Mouse (Mus musculus): ENCODE measurements around the gene Cope.

Cope gene

DNA sequence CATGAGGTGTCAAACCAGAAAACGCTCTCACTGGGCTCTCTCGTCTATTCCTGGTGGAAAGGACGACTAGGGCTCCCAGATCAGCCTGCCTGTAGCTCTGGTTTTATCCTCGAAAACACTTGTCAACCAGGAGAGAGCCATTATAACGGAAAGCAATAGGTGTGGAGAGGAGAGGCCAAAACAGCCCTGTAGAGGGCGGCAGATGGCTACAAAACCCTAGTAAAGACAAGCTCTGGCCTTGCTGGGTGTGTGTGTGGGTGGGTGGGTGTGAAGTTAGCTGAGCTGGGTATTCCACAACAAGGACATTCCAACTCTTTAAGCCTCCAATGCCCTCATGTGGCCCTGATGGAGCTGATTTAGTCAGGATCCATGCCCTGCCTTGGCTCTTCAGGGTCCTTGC is 41.4 kb downstream of the Cope start:
- H3K4me3 ChIP-seq (replicated peaks; ENCODE audit: low read length): no peak overlapping the region
- peaks cover 99% of the 10 kb centered on the region for H3K36me3 ChIP-seq (ENCODE audit: insufficient read depth, low read length)
- no peaks in the 10 kb centered on the region for H3K27me3 ChIP-seq (ENCODE audit: insufficient read depth, low read length)
- H3K4me1 ChIP-seq (replicated peaks; ENCODE audit: low read depth, low read length): peaks cover 83% of the 10 kb centered on the region
- TF ChIP-seq NANOG (IDR thresholded peaks at IDR 0.05; ENCODE audit: borderline replicate concordance, low read length): no peak
- TF ChIP-seq CTCF (conservative IDR thresholded peaks at IDR 0.05; ENCODE audit: low read length): peak; percentile 33
- no peaks in the 10 kb centered on the region for H3K9me3 ChIP-seq (ENCODE audit: low read length)

DNA sequence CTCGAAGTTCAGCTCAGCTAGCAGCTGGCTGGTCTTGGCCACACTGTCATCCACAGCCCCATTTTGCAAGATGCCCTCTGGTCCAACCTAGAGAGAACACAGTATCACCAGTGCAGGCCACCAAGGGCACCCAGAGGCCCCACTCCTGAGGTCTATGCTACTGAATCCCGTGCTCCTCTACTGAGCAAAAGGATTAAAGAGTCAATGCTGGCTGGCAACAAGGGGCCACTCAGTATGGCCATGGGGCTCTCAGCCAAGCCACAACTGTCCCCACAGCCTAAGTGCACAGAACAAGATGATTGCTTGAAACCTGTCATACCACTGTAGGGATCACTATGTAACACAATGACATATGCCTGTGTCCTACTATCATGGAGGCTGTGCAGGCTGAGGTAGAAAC is 42.0 kb downstream of the Cope start:
- no peaks in the 10 kb centered on the region for H3K9me3 ChIP-seq (ENCODE audit: low read length)
- H3K27me3 ChIP-seq (ENCODE audit: insufficient read depth, low read length): no peaks in the 10 kb centered on the region
- peaks cover 99% of the 10 kb centered on the region for H3K36me3 ChIP-seq (ENCODE audit: insufficient read depth, low read length)
- peaks cover 89% of the 10 kb centered on the region for H3K4me1 ChIP-seq (replicated peaks; ENCODE audit: low read depth, low read length)
- no peak overlapping the region for H3K4me3 ChIP-seq (replicated peaks; ENCODE audit: low read length)
- TF ChIP-seq CTCF (conservative IDR thresholded peaks at IDR 0.05; ENCODE audit: low read length): no peak
- TF ChIP-seq POU5F1 (IDR thresholded peaks at IDR 0.05; ENCODE audit: borderline replicate concordance, low read length): no peak
- TF ChIP-seq NANOG (IDR thresholded peaks at IDR 0.05; ENCODE audit: borderline replicate concordance, low read length): no peak

DNA sequence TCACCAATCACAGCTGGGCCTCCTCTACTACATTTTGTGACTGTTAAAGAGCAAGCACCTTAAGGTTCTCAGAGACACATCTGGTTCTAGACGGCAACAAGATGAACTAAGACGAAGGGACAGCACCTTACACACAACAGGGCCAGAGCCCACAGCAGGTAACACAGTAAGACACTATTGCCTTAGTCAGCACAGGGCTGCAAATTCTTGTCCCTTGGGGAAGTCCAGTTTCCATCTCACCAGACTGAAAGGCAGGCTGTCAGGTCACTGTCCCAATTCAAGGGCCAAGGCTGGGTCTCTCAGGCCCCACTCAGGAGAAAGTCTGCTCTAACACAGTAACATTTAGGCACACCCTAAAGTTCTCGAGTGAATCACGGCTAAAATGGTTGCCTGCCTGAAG is 45.1 kb downstream of the Cope start:
- Histone ChIP-seq H3K4me1 (replicated peaks; ENCODE audit: low read depth, low read length) (peaks cover 97% of the 10 kb centered on the region), H3K4me3 (replicated peaks; ENCODE audit: low read length) (no peak overlapping the region), H3K36me3 (ENCODE audit: insufficient read depth, low read length) (peaks cover 97% of the 10 kb centered on the region), H3K27me3 (ENCODE audit: insufficient read depth, low read length) (no peaks in the 10 kb centered on the region), H3K9me3 (ENCODE audit: low read length) (no peaks in the 10 kb centered on the region)
- TF ChIP-seq POU5F1 (IDR thresholded peaks at IDR 0.05; ENCODE audit: borderline replicate concordance, low read length) (no peak), NANOG (IDR thresholded peaks at IDR 0.05; ENCODE audit: borderline replicate concordance, low read length) (no peak), CTCF (conservative IDR thresholded peaks at IDR 0.05; ENCODE audit: low read length) (no peak)

DNA sequence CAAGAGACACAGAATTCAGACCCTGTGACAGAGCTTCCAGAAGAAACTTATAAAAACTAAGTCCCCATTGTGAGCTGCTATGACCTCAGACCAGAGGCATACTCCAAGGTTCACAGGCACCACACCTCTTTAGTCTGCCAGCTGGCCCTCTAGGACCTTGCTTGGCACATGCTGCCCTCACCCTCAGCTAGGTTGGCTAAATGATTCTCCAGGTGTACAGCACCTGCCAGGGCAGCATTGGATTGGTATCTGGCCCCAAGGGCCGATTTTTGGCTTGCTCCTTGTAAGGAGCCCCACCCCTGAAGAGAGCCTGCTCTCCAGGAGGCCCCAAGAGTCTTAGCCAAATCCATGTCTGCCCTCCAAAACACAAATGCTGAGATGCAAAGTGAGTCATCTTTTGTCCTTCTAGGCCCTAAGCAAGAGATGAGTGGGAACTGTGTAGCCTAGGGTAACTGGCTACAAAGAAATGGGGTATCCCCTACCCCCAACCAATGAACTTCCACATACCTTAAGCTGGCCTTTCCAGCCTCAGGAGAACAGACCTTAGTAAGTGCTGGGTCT is 45.6 kb downstream of the Cope start:
- H3K27me3 ChIP-seq (ENCODE audit: insufficient read depth, low read length): no peaks in the 10 kb centered on the region
- H3K4me1 ChIP-seq (replicated peaks; ENCODE audit: low read depth, low read length): peaks cover 92% of the 10 kb centered on the region
- peak overlapping the region; percentile 45 for H3K4me3 ChIP-seq (replicated peaks; ENCODE audit: low read length)
- peaks cover 92% of the 10 kb centered on the region for H3K36me3 ChIP-seq (ENCODE audit: insufficient read depth, low read length)
- no peaks in the 10 kb centered on the region for H3K9me3 ChIP-seq (ENCODE audit: low read length)
- TF ChIP-seq CTCF (conservative IDR thresholded peaks at IDR 0.05; ENCODE audit: low read length) (no peak), NANOG (IDR thresholded peaks at IDR 0.05; ENCODE audit: borderline replicate concordance, low read length) (no peak), POU5F1 (IDR thresholded peaks at IDR 0.05; ENCODE audit: borderline replicate concordance, low read length) (no peak)

DNA sequence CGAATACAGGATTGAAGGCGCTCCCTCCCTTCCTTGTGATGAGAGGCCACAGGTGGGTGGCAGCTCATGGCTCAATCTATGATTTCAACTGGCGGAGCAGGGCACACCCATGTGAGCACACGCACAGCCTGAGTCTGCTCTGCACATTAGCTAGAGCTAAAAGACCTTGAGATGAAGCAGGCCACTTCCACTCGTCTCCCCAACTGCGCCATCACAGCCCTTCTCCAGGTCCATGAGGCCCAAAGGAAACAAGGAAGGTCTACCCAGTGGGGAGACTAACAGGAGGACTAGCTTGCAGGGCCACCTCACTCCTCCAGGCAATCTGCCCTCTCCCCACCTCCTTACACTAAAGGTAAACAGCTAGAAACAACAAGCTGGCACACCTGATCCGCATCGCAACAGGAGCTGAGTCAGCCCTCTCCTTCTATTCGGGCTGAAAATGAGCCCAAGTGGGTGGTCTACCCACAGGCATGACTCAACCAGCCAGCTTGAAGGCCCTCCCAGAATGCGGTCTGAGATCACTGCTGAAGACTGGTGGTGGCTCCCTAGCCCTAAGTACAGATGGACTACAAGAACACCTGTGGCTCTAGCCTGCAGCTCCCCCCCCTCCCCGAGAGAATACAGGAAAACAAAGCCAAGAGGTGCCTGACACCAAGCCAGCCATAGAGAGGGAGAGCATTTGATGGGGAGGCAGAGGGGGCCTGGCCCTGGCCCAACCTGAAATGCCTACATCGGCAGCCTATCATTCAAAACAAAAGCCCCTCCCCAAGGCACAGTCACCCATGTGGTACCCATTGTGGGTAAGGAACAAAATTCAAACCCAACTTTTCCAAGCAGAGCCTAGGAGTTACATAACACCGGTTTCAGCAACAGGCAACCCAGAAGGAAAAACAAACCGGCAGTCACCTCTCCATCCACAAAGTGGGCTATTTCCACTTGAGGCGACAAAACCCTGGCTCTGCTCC is 49.0 kb downstream of the Cope start:
- H3K4me3 ChIP-seq (replicated peaks; ENCODE audit: low read length): peak overlapping the region; percentile 91
- TF ChIP-seq NANOG (IDR thresholded peaks at IDR 0.05; ENCODE audit: borderline replicate concordance, low read length) (no peak), CTCF (conservative IDR thresholded peaks at IDR 0.05; ENCODE audit: low read length) (no peak), POU5F1 (IDR thresholded peaks at IDR 0.05; ENCODE audit: borderline replicate concordance, low read length) (no peak)
- H3K4me1 ChIP-seq (replicated peaks; ENCODE audit: low read depth, low read length): peaks cover 86% of the 10 kb centered on the region

DNA sequence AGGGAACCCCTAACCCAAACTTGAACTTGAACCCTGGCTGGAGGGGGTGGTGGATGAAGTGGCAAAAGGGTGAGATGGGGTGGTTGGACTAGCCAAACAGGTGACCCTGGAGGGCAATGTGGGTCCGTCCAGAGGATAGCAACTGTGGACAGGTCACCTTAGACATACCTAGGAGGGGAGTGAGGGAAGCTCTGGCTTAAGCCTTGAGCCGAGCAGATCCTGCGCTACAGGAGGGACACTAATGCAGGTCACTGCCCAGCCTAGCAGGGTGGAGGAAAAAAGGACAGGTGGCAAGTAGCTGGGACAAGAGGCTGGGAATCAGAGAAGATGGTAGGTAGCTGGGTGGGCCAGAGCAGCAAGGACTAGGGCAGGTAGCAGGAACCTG is 49.7 kb downstream of the Cope start:
- Histone ChIP-seq H3K4me3 (replicated peaks; ENCODE audit: low read length) (peak overlapping the region; percentile 91), H3K4me1 (replicated peaks; ENCODE audit: low read depth, low read length) (peaks cover 86% of the 10 kb centered on the region), H3K27me3 (ENCODE audit: insufficient read depth, low read length) (no peaks in the 10 kb centered on the region), H3K36me3 (ENCODE audit: insufficient read depth, low read length) (peaks cover 52% of the 10 kb centered on the region), H3K9me3 (ENCODE audit: low read length) (no peaks in the 10 kb centered on the region)
- no peak for TF ChIP-seq POU5F1 (IDR thresholded peaks at IDR 0.05; ENCODE audit: borderline replicate concordance, low read length)
- no peak for TF ChIP-seq NANOG (IDR thresholded peaks at IDR 0.05; ENCODE audit: borderline replicate concordance, low read length)
- TF ChIP-seq CTCF (conservative IDR thresholded peaks at IDR 0.05; ENCODE audit: low read length): no peak

More for the DNA sequence above, 49.0 kb downstream of the Cope start:
- H3K9me3 ChIP-seq (ENCODE audit: low read length): no peaks in the 10 kb centered on the region
- no peaks in the 10 kb centered on the region for H3K27me3 ChIP-seq (ENCODE audit: insufficient read depth, low read length)
- peaks cover 58% of the 10 kb centered on the region for H3K36me3 ChIP-seq (ENCODE audit: insufficient read depth, low read length)

DNA sequence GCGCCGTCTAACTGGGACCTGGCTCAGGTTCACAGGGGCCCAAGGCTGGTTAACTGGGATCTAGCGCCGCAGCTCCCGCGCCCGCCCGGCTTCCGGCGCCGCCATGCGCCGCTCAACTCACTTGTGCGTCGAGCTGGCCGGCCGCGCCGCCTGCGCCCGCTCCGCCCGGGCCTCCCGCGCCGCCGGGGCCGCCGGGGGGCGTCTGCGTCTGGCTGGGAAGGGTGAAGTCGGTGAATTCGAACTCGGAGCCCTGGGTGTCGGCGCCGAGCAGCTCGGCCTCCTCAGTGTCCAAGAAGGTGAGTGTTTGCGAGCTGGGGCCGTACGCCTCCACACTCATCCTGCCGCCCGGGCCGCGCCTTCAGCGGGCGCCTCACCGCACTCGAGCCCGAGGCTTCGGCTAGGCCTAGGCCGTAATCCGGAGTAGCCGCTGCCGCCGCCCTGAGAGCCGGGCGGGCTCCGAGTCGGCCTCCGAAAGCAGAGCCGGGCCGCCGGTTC is 50.4 kb downstream of the Cope start:
- H3K9me3 ChIP-seq (ENCODE audit: low read length): no peaks in the 10 kb centered on the region
- H3K4me1 ChIP-seq (replicated peaks; ENCODE audit: low read depth, low read length): peaks cover 86% of the 10 kb centered on the region
- peak overlapping the region; percentile 91 for H3K4me3 ChIP-seq (replicated peaks; ENCODE audit: low read length)
- H3K36me3 ChIP-seq (ENCODE audit: insufficient read depth, low read length): peaks cover 45% of the 10 kb centered on the region
- TF ChIP-seq CTCF (conservative IDR thresholded peaks at IDR 0.05; ENCODE audit: low read length) (no peak), NANOG (IDR thresholded peaks at IDR 0.05; ENCODE audit: borderline replicate concordance, low read length) (no peak), POU5F1 (IDR thresholded peaks at IDR 0.05; ENCODE audit: borderline replicate concordance, low read length) (no peak)
- H3K27me3 ChIP-seq (ENCODE audit: insufficient read depth, low read length): no peaks in the 10 kb centered on the region

DNA sequence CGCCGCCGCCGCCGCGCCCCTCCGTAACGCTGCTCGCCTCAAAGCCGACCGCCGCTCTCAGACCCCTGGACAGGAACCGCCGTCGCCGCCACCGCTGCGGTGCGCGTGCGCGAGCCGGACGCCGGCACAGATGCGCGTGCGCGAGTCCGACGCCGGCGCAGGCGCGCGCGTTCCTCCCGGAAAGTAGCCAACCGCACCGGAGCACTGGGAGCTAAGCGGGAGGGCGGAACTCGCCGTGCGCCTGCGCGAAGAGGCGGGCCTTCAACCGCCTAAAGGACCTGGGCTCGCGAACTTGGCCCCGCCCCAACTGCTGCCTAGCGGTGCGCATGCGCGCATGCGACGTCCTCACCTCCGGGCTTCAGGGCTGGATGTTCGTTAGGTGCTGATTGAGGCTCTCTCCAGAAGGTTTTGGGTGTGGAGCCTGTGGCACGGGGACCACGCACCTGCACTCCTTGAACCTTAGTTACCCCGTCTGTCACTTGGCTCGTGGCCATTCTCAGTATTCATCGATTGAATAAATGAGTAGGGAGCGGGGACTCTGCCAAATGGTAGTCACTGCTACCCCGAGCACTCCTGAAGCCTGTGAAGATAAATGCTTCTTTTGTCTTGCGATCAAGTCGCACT is 51.0 kb downstream of the Cope start, which contains the start of gene Upf1:
Gene Upf1 (minus strand): TSS at position 85 of the 624 bp plus-strand sequence.
- peaks cover 86% of the 10 kb centered on the region for H3K4me1 ChIP-seq (replicated peaks; ENCODE audit: low read depth, low read length)
- TF ChIP-seq CTCF (conservative IDR thresholded peaks at IDR 0.05; ENCODE audit: low read length) (no peak), NANOG (IDR thresholded peaks at IDR 0.05; ENCODE audit: borderline replicate concordance, low read length) (no peak), POU5F1 (IDR thresholded peaks at IDR 0.05; ENCODE audit: borderline replicate concordance, low read length) (no peak)
- no peaks in the 10 kb centered on the region for H3K27me3 ChIP-seq (ENCODE audit: insufficient read depth, low read length)
- H3K9me3 ChIP-seq (ENCODE audit: low read length): no peaks in the 10 kb centered on the region
- peaks cover 39% of the 10 kb centered on the region for H3K36me3 ChIP-seq (ENCODE audit: insufficient read depth, low read length)
- H3K4me3 ChIP-seq (replicated peaks; ENCODE audit: low read length): peak within 1 kb of the TSS; percentile 91
